Mouse (Mus musculus) kidney, embryonic 16.5 days (tissue): Measurements from ENCODE around the gene Sgta. TPM values are rescaled to one million over a fixed set of nuclear protein-coding genes. Genes with fewer than 3 reads are reported as not detected.

Experiments
- ATAC-seq: fragments of 200-750 bp; cut with Nextera tagmentation; 2 replicates; pipeline ENCODE4 v1.8.0; 2017; ENCODE audit warnings: moderate TSS enrichment; ENCODE audit not compliant: low FRiP score, low TSS enrichment
- H3K27ac ChIP-seq: fragments of 300-500 bp; sonication (generic); 2 replicates; pipeline ENCODE4 v1.5.1; 2014; ENCODE audit warnings: low read length
- H3K27me3 ChIP-seq: fragments of 300-500 bp; sonication (generic); 2 replicates; pipeline ENCODE4 v1.6.1; 2014; ENCODE audit warnings: low read length, control low read depth, mixed read lengths; ENCODE audit not compliant: insufficient read depth
- H3K36me3 ChIP-seq: fragments of 300-500 bp; sonication (generic); 2 replicates; pipeline ENCODE4 v1.6.1; 2014; ENCODE audit warnings: low read length, control low read depth, mixed read lengths; ENCODE audit not compliant: insufficient read depth
- H3K4me1 ChIP-seq: fragments of 300-500 bp; sonication (generic); 2 replicates; pipeline ENCODE4 v1.6.1; 2014; ENCODE audit warnings: low read length, control low read depth, mixed read lengths; ENCODE audit not compliant: insufficient read depth
- H3K4me2 ChIP-seq: fragments of 300-500 bp; sonication (generic); replicated peaks from 2 replicates; pipeline ENCODE4 v1.6.1; 2014; ENCODE audit warnings: low read depth, low read length
- H3K4me3 ChIP-seq: fragments of 300-500 bp; sonication (generic); 2 replicates; pipeline ENCODE4 v1.5.1; 2014; ENCODE audit warnings: mild to moderate bottlenecking, low read length
- H3K9ac ChIP-seq: fragments of 300-500 bp; sonication (generic); replicated peaks from 2 replicates; pipeline ENCODE4 v1.6.1; 2014; ENCODE audit warnings: low read length
- H3K9me3 ChIP-seq: fragments of 300-500 bp; sonication (generic); 2 replicates; pipeline ENCODE4 v1.6.1; 2016; ENCODE audit warnings: low read length, control low read depth
- WGBS: fragments of 180-500 bp; shearing (Covaris S2); extraction: QIAGEN DNeasy Blood & Tissue Kit; methylation state at CpG from one replicate; pipeline ENCODE4 v1.1.7; 2014; 5-methylcytosine and 5-hydroxymethylcytosine counted together
- microRNA-seq: library from miRNA; unstranded; fragments of <30 nt; microRNA quantifications from one replicate; pipeline ENCODE4, GENCODE M21; 2016
- polyA plus RNA-seq: library from polyadenylated mRNA; unstranded; fragments of >200 nt; fragmentation: Nextera tagmentation; extraction: Ambion mirVana; gene quantifications from 2 replicates; pipeline ENCODE4 v1.2.1, GENCODE M21; 2015

Gene Sgta
- polyA plus RNA-seq, 1 experiment from 2014 or later, result 244 TPM

DNA sequence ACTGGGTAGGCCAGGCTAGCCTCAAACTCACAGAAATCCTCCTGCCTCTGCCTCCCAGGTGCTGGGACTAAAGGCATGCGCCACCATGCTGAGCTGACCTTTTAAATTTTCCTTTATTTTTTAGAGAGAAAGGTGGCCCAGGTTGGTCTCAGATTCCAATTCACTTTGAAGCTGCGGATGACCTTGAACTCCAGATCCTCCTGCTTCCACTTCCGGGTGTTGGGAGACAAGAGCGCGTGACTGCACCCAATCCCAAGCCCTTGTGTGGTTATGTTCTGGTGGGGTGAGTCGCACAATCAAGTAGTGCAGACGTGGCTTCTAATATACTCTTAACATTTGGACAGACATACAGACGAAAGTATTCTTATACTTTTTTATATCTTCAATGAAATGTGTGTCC, 63.5 kb downstream of the Sgta start:
- no peak for ATAC-seq
- no peaks in the 10 kb centered on the region for H3K9me3 ChIP-seq
- H3K4me3 ChIP-seq, result no peak overlapping the region
- no peak overlapping the region for H3K9ac ChIP-seq
- H3K36me3 ChIP-seq, result no peaks in the 10 kb centered on the region
- H3K27me3 ChIP-seq, result peaks cover 3% of the 10 kb centered on the region; the same call in 1 of the 2 replicates
- WGBS, result 92% methylated on average over 8 of the region's 8 CpGs
- H3K4me1 ChIP-seq, result peaks cover 15% of the 10 kb centered on the region
- no peak overlapping the region for H3K4me2 ChIP-seq
- H3K27ac ChIP-seq, result no peak overlapping the region

DNA sequence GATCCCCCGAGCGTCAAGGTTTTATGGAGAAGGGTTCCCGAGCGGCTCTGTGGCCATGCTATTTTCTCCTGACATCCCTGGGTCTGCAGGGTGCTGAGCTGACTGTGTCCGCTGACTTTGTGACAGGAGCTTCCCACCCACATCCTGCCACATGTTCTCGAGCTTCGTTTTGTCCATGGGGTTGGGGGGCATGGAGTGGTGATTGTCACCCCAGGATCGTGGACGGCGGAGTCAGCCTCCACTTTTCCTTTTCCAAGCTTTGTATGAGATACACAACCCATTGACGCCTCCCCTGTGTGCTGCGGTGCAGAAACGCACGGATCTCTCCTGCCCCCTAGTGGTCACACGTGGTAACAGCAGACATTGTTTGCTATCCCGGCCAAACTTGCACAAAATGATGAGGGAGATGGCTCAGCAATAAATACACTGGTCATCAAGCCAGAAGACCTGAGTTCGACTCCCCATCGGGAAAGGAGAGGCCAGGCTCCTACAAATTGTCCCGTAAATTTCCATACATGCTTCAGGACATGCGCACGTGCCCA, 64.8 kb downstream of the Sgta start:
- no peak overlapping the region for H3K9ac ChIP-seq
- no peaks in the 10 kb centered on the region for H3K36me3 ChIP-seq
- WGBS, result 10% methylated on average over 21 of the region's 21 CpGs
- H3K4me1 ChIP-seq, result peaks cover 10% of the 10 kb centered on the region; the same call in 1 of the 2 replicates
- no peak overlapping the region for H3K27ac ChIP-seq
- H3K9me3 ChIP-seq, result no peaks in the 10 kb centered on the region
- peak overlapping the region; percentile 40 for H3K4me2 ChIP-seq
- peaks cover 3% of the 10 kb centered on the region; the same call in 1 of the 2 replicates for H3K27me3 ChIP-seq
- no peak for ATAC-seq
- 0 out of 2 replicates have a peak overlapping the region, but pooled peaks have one; percentile 7 for H3K4me3 ChIP-seq

DNA sequence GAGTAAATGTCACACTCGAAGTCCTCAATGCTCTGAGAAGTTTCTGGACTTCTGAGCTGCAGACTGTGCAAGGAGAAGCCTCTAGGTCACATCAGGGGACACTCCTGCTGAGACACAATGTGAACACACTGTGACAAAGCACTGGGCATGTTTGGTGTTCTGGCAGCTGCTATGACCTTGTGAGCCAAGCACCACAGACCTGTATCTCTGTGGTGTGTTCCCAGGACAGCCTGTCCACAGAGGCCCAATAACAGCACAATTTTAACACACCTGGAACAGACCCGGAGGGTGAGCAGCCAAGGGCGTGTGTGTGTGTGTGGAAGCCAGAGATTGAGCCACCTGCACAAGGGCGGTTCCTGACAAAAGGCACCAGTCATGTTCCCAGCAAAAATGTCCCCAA, 65.4 kb downstream of the Sgta start:
- 63% methylated on average over 4 of the region's 4 CpGs for WGBS
- Histone ChIP-seq H3K27me3 (peaks cover 3% of the 10 kb centered on the region; the same call in 1 of the 2 replicates), H3K27ac (no peak overlapping the region), H3K9me3 (no peaks in the 10 kb centered on the region), H3K4me3 (no peak overlapping the region), H3K36me3 (no peaks in the 10 kb centered on the region), H3K4me2 (no peak overlapping the region), H3K4me1 (peaks cover 8% of the 10 kb centered on the region; the same call in 1 of the 2 replicates), H3K9ac (no peak overlapping the region)
- no peak for ATAC-seq

Small RNA genes within 50 kb of the gene (microRNA-seq; reads per million reads assigned to microRNA genes)
- gene Mir5615-1, result not detected
- gene Mir5615-2, result not detected

Other genes starting within 250 kb of the Sgta start
- 4.5 and 4.6 TPM in 2 replicates for gene Jsrp1, start 246.7 kb downstream of the Sgta start, polyA plus RNA-seq
- 1,744 and 2,086 TPM in 2 replicates for gene Oaz1, start 233.5 kb downstream of the Sgta start, polyA plus RNA-seq
- gene Lingo3, start 216.1 kb downstream of the Sgta start, polyA plus RNA-seq, result 0.66 and 0.71 TPM in 2 replicates
- 248 and 262 TPM in 2 replicates for gene Lsm7, start 205.0 kb downstream of the Sgta start, polyA plus RNA-seq
- 52.6 and 54.0 TPM in 2 replicates for gene Sppl2b, start 204.9 kb downstream of the Sgta start, polyA plus RNA-seq
- gene Tmprss9, start 188.3 kb downstream of the Sgta start, polyA plus RNA-seq, result 0.08 TPM in 1 of 2 replicates, not detected in the other
- 361 and 376 TPM in 2 replicates for gene Timm13, start 159.2 kb downstream of the Sgta start, polyA plus RNA-seq
- 61.8 and 62.4 TPM in 2 replicates for gene Lmnb2, start 141.9 kb downstream of the Sgta start, polyA plus RNA-seq
- gene Gadd45b, start 130.1 kb downstream of the Sgta start, polyA plus RNA-seq, result 22.3 and 24.1 TPM in 2 replicates
- 6.6 and 6.7 TPM in 2 replicates for gene Gng7, start 45.2 kb downstream of the Sgta start, polyA plus RNA-seq
- 0.11 and 0.41 TPM in 2 replicates for gene Diras1, start 34.5 kb downstream of the Sgta start, polyA plus RNA-seq
- 19.6 and 19.9 TPM in 2 replicates for gene Slc39a3, start 22.8 kb downstream of the Sgta start, polyA plus RNA-seq
- 69.6 and 70.0 TPM in 2 replicates for gene Thop1, start 9.9 kb upstream of the Sgta start, polyA plus RNA-seq
- gene Creb3l3, start 38.7 kb upstream of the Sgta start, polyA plus RNA-seq, result 0.24 and 0.29 TPM in 2 replicates
- gene Map2k2, start 45.7 kb upstream of the Sgta start, polyA plus RNA-seq, result 195 and 207 TPM in 2 replicates
- 24.4 and 25.2 TPM in 2 replicates for gene Zbtb7a, start 75.0 kb upstream of the Sgta start, polyA plus RNA-seq
- 51.0 and 56.2 TPM in 2 replicates for gene Pias4, start 107.7 kb upstream of the Sgta start, polyA plus RNA-seq
- 663 and 672 TPM in 2 replicates for gene Eef2, start 116.5 kb upstream of the Sgta start, polyA plus RNA-seq
- gene Dapk3, start 122.8 kb upstream of the Sgta start, polyA plus RNA-seq, result 38.4 and 39.3 TPM in 2 replicates
- gene 4930442H23Rik, start 123.7 kb upstream of the Sgta start, polyA plus RNA-seq, result not detected in 2 replicates
- not detected in 2 replicates for gene Nmrk2, start 141.9 kb upstream of the Sgta start, polyA plus RNA-seq
- gene Atcay, start 170.7 kb upstream of the Sgta start, polyA plus RNA-seq, result 0.14 and 0.33 TPM in 2 replicates
- 7.1 and 7.8 TPM in 2 replicates for gene Zfr2, start 173.0 kb upstream of the Sgta start, polyA plus RNA-seq
- 8.2 and 8.9 TPM in 2 replicates for gene Matk, start 192.8 kb upstream of the Sgta start, polyA plus RNA-seq
- gene Mrpl54, start 206.8 kb upstream of the Sgta start, polyA plus RNA-seq, result 218 and 238 TPM in 2 replicates
- gene Apba3, start 206.8 kb upstream of the Sgta start, polyA plus RNA-seq, result 88.6 and 88.7 TPM in 2 replicates
- 21.9 and 22.6 TPM in 2 replicates for gene Tjp3, start 231.4 kb upstream of the Sgta start, polyA plus RNA-seq
- gene Pip5k1c, start 232.8 kb upstream of the Sgta start, polyA plus RNA-seq, result 62.9 and 63.9 TPM in 2 replicates